Comparison of ENCODE assay signal across 14 mouse cellular contexts in the genomic region with DNA sequence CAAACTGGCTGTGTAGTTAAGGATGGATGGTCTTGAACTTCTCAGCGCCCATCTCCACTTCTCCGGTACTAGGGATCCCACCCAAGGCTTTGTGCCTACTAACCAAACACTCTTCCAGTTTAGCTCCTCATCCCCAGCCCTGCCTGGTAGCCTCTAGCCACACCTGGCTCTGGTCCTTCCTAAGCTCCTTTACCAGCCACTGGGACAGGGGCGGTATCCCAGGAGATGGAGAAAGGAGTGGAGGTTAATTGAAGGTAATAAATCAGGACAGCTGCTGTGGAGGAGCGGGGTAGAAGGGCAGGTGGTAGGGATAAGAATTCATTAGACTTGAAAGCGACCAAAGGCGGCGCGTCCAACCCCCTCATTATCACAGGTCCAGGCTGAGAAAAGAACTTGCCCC. TPM values are rescaled to one million over a fixed set of nuclear protein-coding genes. Genes with fewer than 3 reads are reported as not detected.
DNase-seq lines count a peak whose midpoint lies in the region; ATAC-seq and TF ChIP-seq lines count a peak whose summit lies in the region.
"Had no signal": no experiment of that assay in that cellular context is flagged by ENCODE, and none has a peak within 500 bp of the region (broad histone marks: within the 10 kb centered on the region; RNA-seq: fewer than 3 reads in every experiment).

No protein-coding gene starts in this region.

- no peak overlapping the region for H3K4me2 ChIP-seq in forebrain, embryonic 14.5 days (ENCODE audit: low read length)
- peak overlapping the region; percentile 94; the same call in 1 of the 2 replicates for H3K4me2 ChIP-seq in hindbrain, embryonic 15.5 days
- no peak overlapping the region for H3K4me2 ChIP-seq in hindbrain, embryonic 12.5 days (replicated peaks)
- H3K4me2 ChIP-seq in intestine, embryonic 16.5 days (ENCODE audit: low read depth, low read length): no peak overlapping the region

- no peak for ATAC-seq in forebrain, embryonic 14.5 days
- no peak for ATAC-seq in hindbrain, embryonic 15.5 days (ENCODE audit: low FRiP score, low read depth)
- ATAC-seq in hindbrain, embryonic 12.5 days (ENCODE audit: low FRiP score): no peak
- peak; percentile 24; the same call in 1 of the 2 replicates for ATAC-seq in intestine, embryonic 16.5 days

- 5% methylated on average over 8 of the region's 8 CpGs for WGBS in forebrain, embryonic 10.5 days
- under 1% methylated on average over 8 of the region's 8 CpGs for WGBS in forebrain, embryonic 14.5 days
- 5% methylated on average over 8 of the region's 8 CpGs for WGBS in hindbrain, embryonic 15.5 days
- WGBS in hindbrain, embryonic 12.5 days: 2% methylated on average over 8 of the region's 8 CpGs
- WGBS in intestine, embryonic 16.5 days: 12% methylated on average over 8 of the region's 8 CpGs

- peak overlapping the region; percentile 69 for H3K4me3 ChIP-seq in forebrain, embryonic 10.5 days
- no peak overlapping the region for H3K4me3 ChIP-seq in forebrain, embryonic 14.5 days (ENCODE audit: low read depth, low read length)
- H3K4me3 ChIP-seq in hindbrain, embryonic 15.5 days: 0 out of 2 replicates have a peak overlapping the region, but pooled peaks have one; percentile 59
- no peak overlapping the region for H3K4me3 ChIP-seq in hindbrain, embryonic 12.5 days
- H3K4me3 ChIP-seq in E14TG2a.4 (replicated peaks; ENCODE audit: low read length): peak overlapping the region; percentile 79
- no peak overlapping the region for H3K4me3 ChIP-seq in intestine, embryonic 16.5 days (ENCODE audit: low read length)
- H3K4me3 ChIP-seq: myocyte had no signal

- no peaks in the 10 kb centered on the region for H3K36me3 ChIP-seq in forebrain, embryonic 10.5 days (replicated peaks)
- H3K36me3 ChIP-seq in forebrain, embryonic 14.5 days (ENCODE audit: control insufficient read depth, insufficient read depth, low read length): no peaks in the 10 kb centered on the region
- H3K36me3 ChIP-seq in hindbrain, embryonic 15.5 days: no peaks in the 10 kb centered on the region
- no peaks in the 10 kb centered on the region for H3K36me3 ChIP-seq in hindbrain, embryonic 12.5 days
- no peaks in the 10 kb centered on the region for H3K36me3 ChIP-seq in E14TG2a.4 (ENCODE audit: insufficient read depth, low read length)
- H3K36me3 ChIP-seq in intestine, embryonic 16.5 days (ENCODE audit: control insufficient read depth, insufficient read depth, low read length): no peaks in the 10 kb centered on the region

- TF ChIP-seq CTCF in E14TG2a.4 (conservative IDR thresholded peaks at IDR 0.05; ENCODE audit: low read length): no peak

- peaks cover 90% of the 10 kb centered on the region for H3K27me3 ChIP-seq in forebrain, embryonic 10.5 days (ENCODE audit: poor library complexity, severe bottlenecking)
- peaks cover 62% of the 10 kb centered on the region for H3K27me3 ChIP-seq in forebrain, embryonic 14.5 days (replicated peaks; ENCODE audit: control insufficient read depth, insufficient read depth, low read length)
- peaks cover 52% of the 10 kb centered on the region for H3K27me3 ChIP-seq in hindbrain, embryonic 15.5 days
- H3K27me3 ChIP-seq in hindbrain, embryonic 12.5 days: peaks cover 82% of the 10 kb centered on the region
- H3K27me3 ChIP-seq in E14TG2a.4 (ENCODE audit: insufficient read depth, low read length): peaks cover 79% of the 10 kb centered on the region
- H3K27me3 ChIP-seq in intestine, embryonic 16.5 days (replicated peaks; ENCODE audit: control insufficient read depth, insufficient read depth, low read length): peaks cover 62% of the 10 kb centered on the region

- H3K9me3 ChIP-seq in forebrain, embryonic 10.5 days: no peaks in the 10 kb centered on the region
- no peaks in the 10 kb centered on the region for H3K9me3 ChIP-seq in forebrain, embryonic 14.5 days (replicated peaks; ENCODE audit: control insufficient read depth, low read length)
- H3K9me3 ChIP-seq in hindbrain, embryonic 15.5 days: no peaks in the 10 kb centered on the region
- no peaks in the 10 kb centered on the region for H3K9me3 ChIP-seq in hindbrain, embryonic 12.5 days (replicated peaks)
- H3K9me3 ChIP-seq in E14TG2a.4 (ENCODE audit: low read length): no peaks in the 10 kb centered on the region
- H3K9me3 ChIP-seq in intestine, embryonic 16.5 days (ENCODE audit: control insufficient read depth, low read length): no peaks in the 10 kb centered on the region

- no peak for DNase-seq in forebrain, embryonic 10.5 days (ENCODE audit: extremely low spot score, low spot score)
- DNase-seq in forebrain, embryonic 14.5 days (ENCODE audit: low spot score): no peak
- DNase-seq in layer of hippocampus, adult 9-11 months: no peak
- no peak for DNase-seq in adrenal gland, adult 2 months
- DNase-seq: kidney, postnatal 36 days; right cerebral cortex, adult 18-20 months had no signal

- H3K4me1 ChIP-seq in forebrain, embryonic 10.5 days: peaks cover 68% of the 10 kb centered on the region
- H3K4me1 ChIP-seq in forebrain, embryonic 14.5 days (ENCODE audit: control insufficient read depth, insufficient read depth, low read length): no peaks in the 10 kb centered on the region
- H3K4me1 ChIP-seq in hindbrain, embryonic 15.5 days (replicated peaks): peaks cover 26% of the 10 kb centered on the region
- peaks cover 46% of the 10 kb centered on the region for H3K4me1 ChIP-seq in hindbrain, embryonic 12.5 days
- peaks cover 53% of the 10 kb centered on the region for H3K4me1 ChIP-seq in E14TG2a.4 (replicated peaks; ENCODE audit: low read depth, low read length)
- H3K4me1 ChIP-seq in intestine, embryonic 16.5 days (ENCODE audit: control insufficient read depth, insufficient read depth, low read length): peaks cover 14% of the 10 kb centered on the region

- no peak overlapping the region for H3K9ac ChIP-seq in forebrain, embryonic 14.5 days (ENCODE audit: low read length)
- 0 out of 2 replicates have a peak overlapping the region, but pooled peaks have one; percentile 48 for H3K9ac ChIP-seq in hindbrain, embryonic 15.5 days
- H3K9ac ChIP-seq in hindbrain, embryonic 12.5 days: no peak overlapping the region
- H3K9ac ChIP-seq in intestine, embryonic 16.5 days (ENCODE audit: low read depth, low read length): no peak overlapping the region

- H3K27ac ChIP-seq in forebrain, embryonic 10.5 days: no peak overlapping the region
- H3K27ac ChIP-seq in forebrain, embryonic 14.5 days (ENCODE audit: low read depth, low read length): no peak overlapping the region
- no peak overlapping the region for H3K27ac ChIP-seq in hindbrain, embryonic 15.5 days (replicated peaks)
- H3K27ac ChIP-seq in hindbrain, embryonic 12.5 days: no peak overlapping the region
- no peak overlapping the region for H3K27ac ChIP-seq in intestine, embryonic 16.5 days (ENCODE audit: low read length)

RNA-seq across cellular contexts. Expression of gene Sost, which starts 2.2 kb away (rescaled TPM):
- not detected in 2 replicates for polyA plus RNA-seq in forebrain, embryonic 10.5 days (2016; fragmentation: Nextera tagmentation; extraction: Ambion mirVana)
- not detected in 2 replicates for polyA plus RNA-seq in forebrain, embryonic 14.5 days (2014; fragmentation: Nextera tagmentation; extraction: Ambion mirVana)
- polyA plus RNA-seq in hindbrain, embryonic 15.5 days (2015; fragmentation: Nextera tagmentation; extraction: Ambion mirVana): 0.06 and 0.09 TPM in 2 replicates
- 0.46 and 0.79 TPM in 2 replicates for polyA plus RNA-seq in hindbrain, embryonic 12.5 days (2016; fragmentation: Nextera tagmentation; extraction: Ambion mirVana)
- polyA plus RNA-seq in intestine, embryonic 16.5 days (2015; fragmentation: Nextera tagmentation; extraction: Ambion mirVana): 0.12 TPM in 1 of 2 replicates, not detected in the other
- total RNA-seq in adrenal gland, adult 2 months (2021): not detected
- polyA plus RNA-seq in adrenal gland, adult 2 months (2012; rRNA removed): 0.39 and 0.41 TPM in 2 replicates
- total RNA-seq: adrenal gland, postnatal 36 days had no signal
- polyA plus RNA-seq: lung, postnatal 0 days had no signal

RNA-seq across cellular contexts. Expression of gene Cfap97d1, which starts 19.4 kb away (rescaled TPM):
- polyA plus RNA-seq in forebrain, embryonic 10.5 days (2016; fragmentation: Nextera tagmentation; extraction: Ambion mirVana): not detected in 2 replicates
- polyA plus RNA-seq in forebrain, embryonic 14.5 days (2014; fragmentation: Nextera tagmentation; extraction: Ambion mirVana): not detected in 2 replicates
- polyA plus RNA-seq in hindbrain, embryonic 15.5 days (2015; fragmentation: Nextera tagmentation; extraction: Ambion mirVana): not detected in 2 replicates
- not detected in 2 replicates for polyA plus RNA-seq in hindbrain, embryonic 12.5 days (2016; fragmentation: Nextera tagmentation; extraction: Ambion mirVana)
- polyA plus RNA-seq in intestine, embryonic 16.5 days (2015; fragmentation: Nextera tagmentation; extraction: Ambion mirVana): not detected in 2 replicates
- not detected for total RNA-seq in adrenal gland, adult 2 months (2021)
- not detected in 2 replicates for polyA plus RNA-seq in adrenal gland, adult 2 months (2012; rRNA removed)
- total RNA-seq: adrenal gland, postnatal 36 days; gastrocnemius, postnatal 10 days had no signal
- polyA plus RNA-seq: myocyte had no signal

RNA-seq across cellular contexts. Expression of gene Dusp3, which starts 22.2 kb away (rescaled TPM):
- polyA plus RNA-seq in forebrain, embryonic 10.5 days (2016; fragmentation: Nextera tagmentation; extraction: Ambion mirVana): 12.1 and 12.6 TPM in 2 replicates
- 10.4 and 12.2 TPM in 2 replicates for polyA plus RNA-seq in forebrain, embryonic 14.5 days (2014; fragmentation: Nextera tagmentation; extraction: Ambion mirVana)
- 25.4 and 25.9 TPM in 2 replicates for polyA plus RNA-seq in hindbrain, embryonic 15.5 days (2015; fragmentation: Nextera tagmentation; extraction: Ambion mirVana)
- polyA plus RNA-seq in hindbrain, embryonic 12.5 days (2016; fragmentation: Nextera tagmentation; extraction: Ambion mirVana): 11.4 and 12.9 TPM in 2 replicates
- 27.6 and 29.5 TPM in 2 replicates for polyA plus RNA-seq in intestine, embryonic 16.5 days (2015; fragmentation: Nextera tagmentation; extraction: Ambion mirVana)
- total RNA-seq in adrenal gland, adult 2 months (2021): 100 to 1,000 TPM in 1 of 2 experiments, 10 to 100 TPM in 1; 89.8 to 151 TPM
- 189 and 210 TPM in 2 replicates for polyA plus RNA-seq in adrenal gland, adult 2 months (2012; rRNA removed)

Comparison
In these comparisons a context has a peak if more than half of its experiments do, and no peak if none do; other contexts are left out.
1. H3K4me3 ChIP-seq: peak in forebrain, embryonic 10.5 days (single experiment), hindbrain, embryonic 15.5 days (single experiment) and E14TG2a.4 (single experiment); none in forebrain, embryonic 14.5 days (single experiment), hindbrain, embryonic 12.5 days (single experiment) and intestine, embryonic 16.5 days (single experiment).